Mouse (Mus musculus): ENCODE measurements around the gene Acot13. TPM values are rescaled to one million over a fixed set of nuclear protein-coding genes. Genes with fewer than 3 reads are reported as not detected.
"Not testable (repeated sequence)": the region's sequence is repeated elsewhere in the genome, so short reads cannot be mapped to it uniquely, and the experiment has no call there.

Gene Acot13
- total and polyA plus RNA-seq, 3 experiments, result 365 to 456 (median 383) TPM

- intact Hi-C loops (cut with DNase I), result no loop called here
- TF ChIP-seq POLR2A (IDR thresholded peaks at IDR 0.05; ENCODE audit: insufficient read depth, low read depth, low read length), result no peak
- TF ChIP-seq CTCF (IDR thresholded peaks at IDR 0.05), result no peak
- no peak for TF ChIP-seq EP300 (IDR thresholded peaks at IDR 0.05; ENCODE audit: insufficient read depth, low read depth, low read length)
- WGBS, result 83% methylated on average over 5 of the region's 5 CpGs
- Histone ChIP-seq H3K9ac (ENCODE audit: low read depth, low read length) (no peak overlapping the region), H3K79me2 (replicated peaks; ENCODE audit: control insufficient read depth, insufficient read depth, low read length) (no peaks in the 10 kb centered on the region), H3K4me1 (ENCODE audit: control insufficient read depth, insufficient read depth, low read length) (peaks cover 1% of the 10 kb centered on the region; the same call in 1 of the 2 replicates), H3K4me3 (no peak overlapping the region), H3K27me3 (ENCODE audit: control insufficient read depth, insufficient read depth, low read length) (no peaks in the 10 kb centered on the region), H3K27ac (no peak overlapping the region), H3K36me3 (ENCODE audit: control insufficient read depth, insufficient read depth, low read length) (no peaks in the 10 kb centered on the region)
- DNase-seq, result no peak
These were observed 43.9 kb downstream of the Acot13 start for GRCm38 (mm10) chr13:24787477-24787876.

GRCm38 (mm10) chr13:24786014-24786490 lies 45.3 kb downstream of the Acot13 start:
- Histone ChIP-seq H3K4me1 (ENCODE audit: control insufficient read depth, insufficient read depth, low read length) (no peaks in the 10 kb centered on the region), H3K9ac (ENCODE audit: low read depth, low read length) (no peak overlapping the region), H3K27me3 (ENCODE audit: control insufficient read depth, insufficient read depth, low read length) (no peaks in the 10 kb centered on the region), H3K4me3 (no peak overlapping the region), H3K79me2 (replicated peaks; ENCODE audit: control insufficient read depth, insufficient read depth, low read length) (no peaks in the 10 kb centered on the region), H3K36me3 (ENCODE audit: control insufficient read depth, insufficient read depth, low read length) (no peaks in the 10 kb centered on the region), H3K27ac (no peak overlapping the region; the same call in 1 of the 2 replicates)
- peak in 1 of 2 experiments; percentile 53 for DNase-seq
- TF ChIP-seq CTCF (IDR thresholded peaks at IDR 0.05), result no peak
- no peak for TF ChIP-seq POLR2A (IDR thresholded peaks at IDR 0.05; ENCODE audit: insufficient read depth, low read depth, low read length)
- TF ChIP-seq EP300 (IDR thresholded peaks at IDR 0.05; ENCODE audit: insufficient read depth, low read depth, low read length), result peak; percentile 80
- WGBS, result 40% methylated on average over 11 of the region's 11 CpGs
- intact Hi-C loops (cut with DNase I), result no loop called here

GRCm38 (mm10) chr13:24781916-24782315 lies 49.4 kb downstream of the Acot13 start:
- H3K4me3 ChIP-seq, result no peak overlapping the region
- H3K4me1 ChIP-seq (ENCODE audit: control insufficient read depth, insufficient read depth, low read length), result no peaks in the 10 kb centered on the region
- whole genome bisulfite sequencing, result 42% methylated on average over 5 of the region's 5 CpGs
- H3K79me2 ChIP-seq (replicated peaks; ENCODE audit: control insufficient read depth, insufficient read depth, low read length), result no peaks in the 10 kb centered on the region
- DNase-seq, result no peak
- H3K27me3 ChIP-seq (ENCODE audit: control insufficient read depth, insufficient read depth, low read length), result no peaks in the 10 kb centered on the region
- H3K36me3 ChIP-seq (ENCODE audit: control insufficient read depth, insufficient read depth, low read length), result no peaks in the 10 kb centered on the region
- intact Hi-C loops (cut with DNase I), result no loop called here
- no peak for TF ChIP-seq EP300 (IDR thresholded peaks at IDR 0.05; ENCODE audit: insufficient read depth, low read depth, low read length)
- no peak overlapping the region for H3K27ac ChIP-seq
- no peak overlapping the region for H3K9ac ChIP-seq (ENCODE audit: low read depth, low read length)

GRCm38 (mm10) chr13:24778706-24779380 lies 52.5 kb downstream of the Acot13 start:
- H3K4me3 ChIP-seq, result no peak overlapping the region
- H3K9ac ChIP-seq (ENCODE audit: low read depth, low read length), result no peak overlapping the region
- DNase-seq, result no peak
- H3K79me2 ChIP-seq (replicated peaks; ENCODE audit: control insufficient read depth, insufficient read depth, low read length), result no peaks in the 10 kb centered on the region
- no peaks in the 10 kb centered on the region for H3K36me3 ChIP-seq (ENCODE audit: control insufficient read depth, insufficient read depth, low read length)
- H3K4me1 ChIP-seq (ENCODE audit: control insufficient read depth, insufficient read depth, low read length), result no peaks in the 10 kb centered on the region
- H3K27ac ChIP-seq, result no peak overlapping the region
- TF ChIP-seq EP300 (IDR thresholded peaks at IDR 0.05; ENCODE audit: insufficient read depth, low read depth, low read length) (no peak), CTCF (IDR thresholded peaks at IDR 0.05) (no peak), POLR2A (IDR thresholded peaks at IDR 0.05; ENCODE audit: insufficient read depth, low read depth, low read length) (no peak)
- intact Hi-C loops (cut with DNase I), result loop anchor here (5.0 kb wide), 1 partner anchor 297 kb away; no protein-coding TSS in a partner anchor
- H3K27me3 ChIP-seq (ENCODE audit: control insufficient read depth, insufficient read depth, low read length), result no peaks in the 10 kb centered on the region
- WGBS, result 71% methylated on average over 8 of the region's 8 CpGs

- H3K79me2 ChIP-seq (replicated peaks; ENCODE audit: control insufficient read depth, insufficient read depth, low read length), result no peaks in the 10 kb centered on the region
- H3K9ac ChIP-seq (ENCODE audit: low read depth, low read length), result no peak overlapping the region
- no peaks in the 10 kb centered on the region for H3K4me1 ChIP-seq (ENCODE audit: control insufficient read depth, insufficient read depth, low read length)
- WGBS, result 71% methylated on average over 2 of the region's 2 CpGs
- no peaks in the 10 kb centered on the region for H3K36me3 ChIP-seq (ENCODE audit: control insufficient read depth, insufficient read depth, low read length)
- no peak overlapping the region for H3K27ac ChIP-seq
- no peak overlapping the region for H3K4me3 ChIP-seq
- DNase-seq, result no peak
- no peak for TF ChIP-seq CTCF (IDR thresholded peaks at IDR 0.05)
- TF ChIP-seq EP300 (IDR thresholded peaks at IDR 0.05; ENCODE audit: insufficient read depth, low read depth, low read length), result no peak
- TF ChIP-seq POLR2A (IDR thresholded peaks at IDR 0.05; ENCODE audit: insufficient read depth, low read depth, low read length), result no peak
- no peaks in the 10 kb centered on the region for H3K27me3 ChIP-seq (ENCODE audit: control insufficient read depth, insufficient read depth, low read length)
- intact Hi-C loops (cut with DNase I), result loop anchor here (5.0 kb wide), 1 partner anchor 296 kb away; no protein-coding TSS in a partner anchor
These were observed 53.3 kb downstream of the Acot13 start for GRCm38 (mm10) chr13:24778026-24778425.

- no peak for TF ChIP-seq POLR2A (IDR thresholded peaks at IDR 0.05; ENCODE audit: insufficient read depth, low read depth, low read length)
- TF ChIP-seq CTCF (IDR thresholded peaks at IDR 0.05), result peak; percentile 78
- TF ChIP-seq EP300 (IDR thresholded peaks at IDR 0.05; ENCODE audit: insufficient read depth, low read depth, low read length), result 0 out of 2 replicates have a peak, but pooled peaks have one; percentile 30
- intact Hi-C loops (cut with DNase I), result loop anchor here (5.0 kb wide), 1 partner anchor 294 kb away; no protein-coding TSS in a partner anchor
- no peak overlapping the region for H3K27ac ChIP-seq
- no peaks in the 10 kb centered on the region for H3K79me2 ChIP-seq (replicated peaks; ENCODE audit: control insufficient read depth, insufficient read depth, low read length)
- no peak overlapping the region for H3K9ac ChIP-seq (ENCODE audit: low read depth, low read length)
- 45% methylated on average over 7 of the region's 7 CpGs for WGBS
- DNase-seq, result peak in 1 of 2 experiments; percentile 33
- no peaks in the 10 kb centered on the region for H3K36me3 ChIP-seq (ENCODE audit: control insufficient read depth, insufficient read depth, low read length)
- no peak overlapping the region for H3K4me3 ChIP-seq
- no peaks in the 10 kb centered on the region for H3K27me3 ChIP-seq (ENCODE audit: control insufficient read depth, insufficient read depth, low read length)
- H3K4me1 ChIP-seq (ENCODE audit: control insufficient read depth, insufficient read depth, low read length), result no peaks in the 10 kb centered on the region
These were observed 55.0 kb downstream of the Acot13 start for GRCm38 (mm10) chr13:24776146-24776844.

GRCm38 (mm10) chr13:24771482-24771881 lies 59.9 kb downstream of the Acot13 start:
- H3K4me3 ChIP-seq; H3K36me3 ChIP-seq (ENCODE audit: control insufficient read depth, insufficient read depth, low read length); DNase-seq; H3K4me1 ChIP-seq (ENCODE audit: control insufficient read depth, insufficient read depth, low read length); H3K9ac ChIP-seq (ENCODE audit: low read depth, low read length); H3K27ac ChIP-seq; H3K27me3 ChIP-seq (ENCODE audit: control insufficient read depth, insufficient read depth, low read length); H3K79me2 ChIP-seq (replicated peaks; ENCODE audit: control insufficient read depth, insufficient read depth, low read length); intact Hi-C loops (cut with DNase I): not testable (repeated sequence)
- 94% methylated on average over 10 of the region's 10 CpGs for WGBS

Measured in heart, adult 2 months (tissue).